Mouse (Mus musculus) limb, embryonic 10.5 days (tissue): ENCODE results near the gene Hivep1. TPM values are rescaled to one million over a fixed set of nuclear protein-coding genes. Genes with fewer than 3 reads are reported as not detected.

Experiments
- DNase-seq: peaks from one replicate; pipeline ENCODE4 v3.0.0-alpha.2; 2017; ENCODE audit warnings: low spot score
- H3K27ac ChIP-seq: fragments of 300-500 bp; sonication (generic); 2 replicates; pipeline ENCODE4 v1.5.1; 2016; ENCODE audit warnings: mild to moderate bottlenecking
- H3K27me3 ChIP-seq: fragments of 300-500 bp; sonication (generic); 2 replicates; pipeline ENCODE4 v1.6.1; 2016; ENCODE audit warnings: low read depth, mild to moderate bottlenecking; ENCODE audit not compliant: poor library complexity, severe bottlenecking
- H3K36me3 ChIP-seq: fragments of 300-500 bp; sonication (generic); 2 replicates; pipeline ENCODE4 v1.6.1; 2016; ENCODE audit warnings: mild to moderate bottlenecking, moderate library complexity
- H3K4me1 ChIP-seq: fragments of 300-500 bp; sonication (generic); 2 replicates; pipeline ENCODE4 v1.6.1; 2016
- H3K4me3 ChIP-seq: fragments of 300-500 bp; sonication (generic); 2 replicates; pipeline ENCODE4 v1.5.1; 2016; ENCODE audit warnings: mild to moderate bottlenecking, moderate library complexity
- H3K9me3 ChIP-seq: fragments of 300-500 bp; sonication (generic); replicated peaks from 2 replicates; pipeline ENCODE4 v1.6.1; 2016; ENCODE audit warnings: mild to moderate bottlenecking
- WGBS: fragments of 180-500 bp; shearing (Covaris S2); methylation state at CpG from one replicate; pipeline ENCODE4 v1.1.7; 2016; 5-methylcytosine and 5-hydroxymethylcytosine counted together
- polyA plus RNA-seq: library from polyadenylated mRNA; unstranded; fragments of >200 nt; fragmentation: Nextera tagmentation; extraction: Ambion mirVana; gene quantifications from 2 replicates; pipeline ENCODE4 v1.2.1, GENCODE M21; 2016

Hivep1 gene
- polyA plus RNA-seq, 1 experiment from 2014 or later: 9.4 TPM

GRCm38 (mm10) chr13:42089025-42089424 is 37.2 kb downstream of the Hivep1 start:
- Histone ChIP-seq H3K27me3 (no peaks in the 10 kb centered on the region), H3K27ac (no peak overlapping the region), H3K9me3 (no peaks in the 10 kb centered on the region), H3K36me3 (0 out of 2 replicates have a peak, but pooled peaks cover 4% of the 10 kb centered on the region), H3K4me3 (no peak overlapping the region), H3K4me1 (peaks cover 36% of the 10 kb centered on the region)
- no peak for DNase-seq
- 78% methylated on average over 8 of the region's 8 CpGs for WGBS

DNA sequence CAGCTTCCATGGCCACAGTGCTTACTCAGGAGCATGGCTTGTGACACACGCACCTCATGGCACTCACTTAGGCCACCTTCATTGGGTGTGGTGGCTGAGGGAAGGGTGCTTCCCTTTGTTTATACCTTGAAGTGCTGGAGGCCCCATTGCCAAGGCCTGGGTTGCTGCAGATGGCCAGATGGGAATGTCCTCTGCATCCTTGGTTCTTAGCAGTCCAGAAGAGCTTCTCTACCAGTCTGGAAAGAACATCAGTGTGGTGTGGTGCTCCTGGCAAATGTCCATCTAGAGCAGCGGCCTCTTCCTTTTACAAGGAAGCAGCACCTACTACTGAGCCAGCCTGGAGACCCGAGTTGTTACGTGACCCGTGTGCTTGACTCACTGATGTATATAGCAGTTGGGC is 38.9 kb downstream of the Hivep1 start:
- Histone ChIP-seq H3K4me3 (no peak overlapping the region), H3K36me3 (0 out of 2 replicates have a peak, but pooled peaks cover 4% of the 10 kb centered on the region), H3K4me1 (peaks cover 39% of the 10 kb centered on the region), H3K9me3 (no peaks in the 10 kb centered on the region), H3K27ac (no peak overlapping the region), H3K27me3 (no peaks in the 10 kb centered on the region)
- WGBS: 94% methylated on average over 5 of the region's 5 CpGs
- DNase-seq: no peak

DNA sequence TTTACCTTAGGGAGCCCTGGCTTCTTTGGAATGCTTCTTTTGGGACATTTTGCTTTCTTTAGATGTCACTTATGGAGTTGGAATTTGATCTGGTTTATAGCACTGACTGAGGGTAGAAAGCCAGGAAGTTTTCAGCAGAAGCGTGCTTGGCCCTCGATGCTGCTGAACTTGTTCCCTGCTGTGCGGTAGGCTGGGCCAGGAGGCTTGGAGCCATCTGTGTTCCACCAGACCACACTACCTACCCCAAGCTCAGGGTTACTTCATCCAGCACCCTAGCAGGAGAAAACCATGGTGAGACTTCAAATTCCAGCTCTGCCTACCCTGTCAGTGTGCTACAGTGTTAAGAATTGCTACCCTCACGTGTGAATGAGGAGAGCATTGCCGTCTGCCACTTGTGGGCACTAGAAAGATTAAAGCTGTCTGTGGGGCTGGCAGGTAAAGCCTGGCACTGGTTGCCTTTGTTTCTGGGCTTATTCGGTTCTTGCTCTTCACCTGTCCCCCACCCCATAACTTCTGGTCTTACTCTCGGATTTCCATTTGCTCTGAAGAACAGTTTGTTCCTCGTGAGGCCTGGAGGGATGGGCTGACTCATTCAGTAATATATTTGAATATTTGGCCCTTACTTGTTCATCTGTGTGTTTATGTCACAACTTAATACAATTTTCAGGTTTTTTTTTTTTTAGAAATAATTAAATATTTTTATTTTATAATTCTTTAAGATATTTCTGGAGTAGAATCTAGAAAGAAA is 40.7 kb downstream of the Hivep1 start:
- Histone ChIP-seq H3K4me1 (peaks cover 46% of the 10 kb centered on the region), H3K27me3 (no peaks in the 10 kb centered on the region), H3K27ac (no peak overlapping the region; the same call in 1 of the 2 replicates), H3K4me3 (no peak overlapping the region), H3K36me3 (peaks cover 10% of the 10 kb centered on the region; the same call in 1 of the 2 replicates), H3K9me3 (no peaks in the 10 kb centered on the region)
- 66% methylated on average over 8 of the region's 8 CpGs for WGBS
- DNase-seq: no peak

DNA sequence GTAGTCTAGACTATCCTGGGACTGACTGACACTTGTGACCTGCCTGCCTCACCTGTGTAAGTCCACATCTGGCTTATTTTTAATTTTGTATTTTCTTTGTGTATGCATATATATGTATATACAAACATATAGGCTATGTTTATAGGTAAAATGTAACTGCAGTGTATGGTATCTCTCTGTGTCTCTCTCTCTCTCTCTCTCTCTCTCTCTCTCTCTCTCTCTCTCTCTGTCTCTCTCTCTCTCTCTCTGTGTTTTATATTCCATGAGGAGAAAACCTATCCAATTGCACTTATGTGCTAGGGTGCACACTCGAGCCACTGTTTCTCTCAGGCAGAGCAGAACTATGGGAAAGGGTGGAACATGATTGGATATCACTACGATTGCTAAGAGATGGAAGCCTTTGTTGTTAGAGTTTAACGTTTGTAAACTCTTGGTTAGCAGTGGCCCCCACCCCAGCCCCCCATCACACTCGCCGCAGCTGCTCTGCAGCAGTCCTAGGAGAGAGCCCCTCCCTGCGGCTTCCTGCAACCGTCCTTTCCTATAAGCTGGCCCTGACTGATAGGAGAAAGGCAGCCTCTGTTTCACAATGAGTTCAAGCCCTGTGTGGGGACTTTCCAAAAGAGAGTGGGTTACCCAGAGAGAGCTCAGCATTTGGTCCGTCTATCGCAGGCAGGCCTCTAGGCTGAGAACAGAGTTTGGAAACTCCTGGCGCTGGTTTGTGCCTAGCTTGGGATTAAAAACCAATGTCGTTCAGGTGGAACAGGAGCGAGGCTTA is 41.6 kb downstream of the Hivep1 start:
- Histone ChIP-seq H3K4me1 (peaks cover 43% of the 10 kb centered on the region), H3K4me3 (no peak overlapping the region), H3K36me3 (peaks cover 17% of the 10 kb centered on the region), H3K27me3 (no peaks in the 10 kb centered on the region), H3K9me3 (no peaks in the 10 kb centered on the region), H3K27ac (peak overlapping the region; percentile 36; the same call in 1 of the 2 replicates)
- no peak for DNase-seq
- 77% methylated on average over 12 of the region's 12 CpGs for WGBS

DNA sequence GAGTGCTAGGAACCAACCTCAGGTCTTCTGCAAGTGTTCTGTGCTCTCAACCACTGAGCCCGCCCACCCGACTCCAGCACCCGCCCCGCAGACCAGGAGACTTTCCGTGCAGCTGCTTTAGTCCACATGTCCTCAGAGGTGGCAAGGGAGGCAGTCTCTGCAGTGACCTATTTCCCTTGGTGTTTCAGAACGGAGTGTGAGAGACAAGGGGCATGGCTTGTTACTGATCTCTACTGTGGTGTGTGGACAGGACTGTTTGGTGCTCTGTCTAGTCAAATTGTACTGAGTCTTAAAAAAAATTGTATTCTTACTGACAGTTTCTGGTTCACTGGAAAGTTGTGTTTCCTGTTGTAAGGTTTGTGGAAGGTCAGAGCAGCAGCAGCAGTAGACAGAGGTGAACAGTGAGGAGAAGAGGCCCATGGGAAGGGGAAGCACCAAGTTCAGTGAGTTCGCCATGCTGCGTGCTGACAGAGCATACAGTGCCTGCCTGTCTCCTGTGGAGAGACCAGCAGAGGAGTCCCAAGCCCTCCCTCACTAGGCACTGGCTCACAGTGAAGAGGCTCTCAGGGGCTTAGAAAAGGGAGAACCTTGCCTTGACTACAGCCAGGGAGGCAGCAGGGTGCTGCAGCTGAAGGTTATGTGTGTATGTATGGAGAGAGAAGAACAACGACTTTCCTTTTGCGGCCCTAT is 44.1 kb downstream of the Hivep1 start:
- Histone ChIP-seq H3K4me3 (no peak overlapping the region), H3K36me3 (peaks cover 14% of the 10 kb centered on the region), H3K4me1 (peaks cover 35% of the 10 kb centered on the region), H3K27me3 (no peaks in the 10 kb centered on the region), H3K27ac (0 out of 2 replicates have a peak overlapping the region, but pooled peaks have one; percentile 46), H3K9me3 (no peaks in the 10 kb centered on the region)
- 74% methylated on average over 10 of the region's 10 CpGs for WGBS
- DNase-seq: no peak

DNA sequence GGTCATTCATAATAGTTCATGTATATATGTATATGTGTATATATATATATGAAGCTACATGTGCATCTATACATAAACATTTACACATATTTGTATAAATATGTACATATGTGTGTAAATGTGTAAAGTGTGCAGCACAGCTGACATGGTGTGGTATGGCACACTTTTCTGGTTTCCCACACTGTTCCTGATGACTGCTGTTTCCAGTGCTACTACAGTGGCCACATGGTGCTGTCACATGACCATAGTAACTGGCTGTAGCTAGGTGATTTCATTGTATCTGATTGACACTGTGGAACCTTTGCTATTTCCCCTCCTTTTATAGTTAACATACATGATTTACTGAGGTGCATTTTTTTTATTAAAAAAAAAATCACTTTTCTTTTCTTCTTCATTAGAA is 45.3 kb downstream of the Hivep1 start:
- Histone ChIP-seq H3K4me1 (peaks cover 42% of the 10 kb centered on the region), H3K27me3 (no peaks in the 10 kb centered on the region), H3K36me3 (peaks cover 14% of the 10 kb centered on the region), H3K9me3 (no peaks in the 10 kb centered on the region), H3K27ac (no peak overlapping the region), H3K4me3 (no peak overlapping the region)
- DNase-seq: no peak

- no peak for DNase-seq
- no peak overlapping the region for H3K27ac ChIP-seq
- peaks cover 14% of the 10 kb centered on the region for H3K36me3 ChIP-seq
- H3K9me3 ChIP-seq: no peaks in the 10 kb centered on the region
- no peak overlapping the region for H3K4me3 ChIP-seq
- H3K4me1 ChIP-seq: peaks cover 43% of the 10 kb centered on the region
- 95% methylated on average over 1 of the region's 1 CpGs for WGBS
- no peaks in the 10 kb centered on the region for H3K27me3 ChIP-seq
Observed at GRCm38 (mm10) chr13:42098522-42098921, 46.7 kb downstream of the Hivep1 start.

- no peak for DNase-seq
- peaks cover 43% of the 10 kb centered on the region for H3K4me1 ChIP-seq
- 94% methylated on average over 4 of the region's 4 CpGs for WGBS
- H3K36me3 ChIP-seq: peaks cover 14% of the 10 kb centered on the region
- H3K27ac ChIP-seq: no peak overlapping the region
- H3K9me3 ChIP-seq: no peaks in the 10 kb centered on the region
- H3K27me3 ChIP-seq: no peaks in the 10 kb centered on the region
- no peak overlapping the region for H3K4me3 ChIP-seq
Observed at GRCm38 (mm10) chr13:42099523-42099922, 47.7 kb downstream of the Hivep1 start.

DNA sequence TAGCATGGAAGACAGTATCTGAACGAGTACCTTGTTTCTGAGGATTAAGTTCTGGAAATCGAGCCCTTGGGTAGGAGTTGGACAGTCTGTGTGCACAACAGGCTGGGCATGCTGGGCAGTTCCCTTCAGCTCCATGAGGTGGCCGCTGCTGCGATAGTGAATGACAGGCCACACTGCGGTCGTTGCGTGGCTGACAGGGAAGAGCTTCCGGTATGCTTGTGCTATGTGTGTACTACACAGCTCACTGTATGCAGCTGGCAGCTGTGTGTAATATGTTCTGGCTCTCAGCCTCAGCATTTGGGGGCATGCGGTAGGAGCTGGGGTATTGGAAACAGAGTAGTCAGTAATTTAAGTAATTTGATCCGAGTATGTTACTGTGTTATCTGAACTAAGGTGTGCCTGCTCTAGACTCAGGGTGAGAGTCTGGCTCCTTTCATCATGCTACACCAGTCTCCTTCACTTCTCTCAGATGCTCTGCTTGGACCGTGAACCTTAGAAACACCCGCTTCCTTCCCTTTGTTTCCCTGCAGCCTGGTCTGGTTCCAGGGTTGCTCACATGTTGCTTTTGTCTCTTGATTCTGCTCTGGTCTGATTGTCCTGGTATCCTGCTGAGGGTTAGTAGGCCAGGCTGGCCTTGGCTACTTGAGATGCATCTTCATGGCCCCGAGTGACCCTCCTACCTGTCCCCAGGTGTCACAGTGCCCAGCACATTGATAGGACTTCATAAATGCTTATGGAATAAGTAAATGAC is 49.8 kb downstream of the Hivep1 start:
- Histone ChIP-seq H3K27ac (peak overlapping the region; percentile 71; the same call in 1 of the 2 replicates), H3K9me3 (no peaks in the 10 kb centered on the region), H3K36me3 (peaks cover 10% of the 10 kb centered on the region), H3K27me3 (no peaks in the 10 kb centered on the region), H3K4me3 (no peak overlapping the region), H3K4me1 (peaks cover 33% of the 10 kb centered on the region)
- DNase-seq: no peak
- WGBS: 65% methylated on average over 13 of the region's 13 CpGs

DNA sequence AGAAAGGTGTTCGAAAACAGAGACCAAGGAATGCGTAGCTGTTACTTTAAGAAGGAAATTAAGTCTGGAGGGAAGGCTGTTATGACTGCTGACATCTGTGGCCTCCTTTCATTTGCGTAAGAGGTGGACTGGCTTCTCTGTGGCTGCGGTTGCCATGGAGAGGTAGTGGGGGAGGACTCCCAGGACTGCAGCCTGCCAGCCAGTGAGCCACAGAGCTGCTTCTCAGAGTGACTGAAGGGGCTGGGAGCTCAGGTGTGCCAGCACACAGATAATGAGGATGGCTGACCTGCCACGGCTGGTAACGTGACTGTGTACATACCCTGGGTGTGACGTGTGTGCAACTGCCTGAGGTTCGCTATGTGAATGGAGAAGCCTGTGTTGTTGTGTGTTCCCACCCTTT is 51.2 kb downstream of the Hivep1 start:
- Histone ChIP-seq H3K27ac (0 out of 2 replicates have a peak overlapping the region, but pooled peaks have one; percentile 26), H3K4me1 (peaks cover 33% of the 10 kb centered on the region), H3K36me3 (peaks cover 6% of the 10 kb centered on the region), H3K9me3 (no peaks in the 10 kb centered on the region), H3K4me3 (no peak overlapping the region), H3K27me3 (no peaks in the 10 kb centered on the region)
- DNase-seq: peak; percentile 72
- WGBS: 53% methylated on average over 8 of the region's 8 CpGs

DNA sequence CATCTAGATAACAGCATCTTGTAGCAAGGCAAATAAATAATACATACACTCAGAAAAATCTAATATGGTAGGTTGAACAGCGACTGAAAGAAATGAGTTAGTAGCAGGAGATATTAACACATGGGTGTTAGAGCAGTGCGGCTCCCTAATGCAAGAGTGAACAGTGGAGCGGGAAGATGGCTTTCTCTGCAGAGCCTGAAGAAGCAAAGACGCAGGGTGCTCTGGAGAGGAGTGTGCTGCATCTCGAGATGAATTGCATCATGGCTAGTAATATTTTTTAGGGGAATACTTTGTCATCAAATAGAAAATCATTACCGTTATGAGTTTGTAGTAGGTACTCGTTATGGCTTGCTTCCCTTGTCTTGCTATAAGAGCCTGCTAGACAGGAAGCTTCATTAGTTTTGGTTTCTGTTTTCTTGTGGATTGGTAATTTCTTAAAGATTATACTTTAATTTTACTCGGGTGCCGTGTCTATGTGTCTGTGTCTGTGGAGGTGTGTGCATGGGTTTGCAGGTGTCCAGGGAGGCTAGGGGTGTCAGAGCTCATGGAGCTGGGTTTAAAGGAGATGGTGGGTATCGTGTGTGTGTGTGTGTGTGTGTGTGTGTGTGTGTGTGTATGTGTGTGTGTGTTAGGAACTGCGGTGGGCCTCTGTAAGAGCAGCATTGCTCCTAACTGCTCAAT is 51.8 kb downstream of the Hivep1 start:
- no peak for DNase-seq
- H3K9me3 ChIP-seq: no peaks in the 10 kb centered on the region
- H3K4me3 ChIP-seq: no peak overlapping the region
- no peaks in the 10 kb centered on the region for H3K27me3 ChIP-seq
- no peaks in the 10 kb centered on the region for H3K36me3 ChIP-seq
- WGBS: 91% methylated on average over 11 of the region's 11 CpGs
- H3K4me1 ChIP-seq: peaks cover 33% of the 10 kb centered on the region
- H3K27ac ChIP-seq: 0 out of 2 replicates have a peak overlapping the region, but pooled peaks have one; percentile 26

DNA sequence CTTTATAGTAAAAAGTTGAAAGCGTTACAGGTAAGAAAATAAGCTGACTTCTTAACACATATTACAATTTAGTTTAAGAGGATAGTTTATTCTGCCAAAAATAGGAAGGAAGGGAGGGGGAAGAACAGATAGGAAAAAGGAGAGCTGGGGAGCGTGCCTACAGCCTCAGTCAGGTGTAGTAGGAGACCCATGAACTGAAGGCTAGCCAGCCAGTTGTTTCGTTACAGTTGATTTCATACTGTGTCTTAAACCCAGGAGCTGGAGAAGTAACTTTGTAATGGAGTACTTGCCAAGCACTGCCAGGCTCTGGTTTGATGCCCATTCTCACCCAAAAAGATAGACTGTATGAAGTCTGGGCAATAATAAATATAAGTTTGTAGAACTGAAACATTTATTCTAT is 52.5 kb downstream of the Hivep1 start:
- 94% methylated on average over 3 of the region's 3 CpGs for WGBS
- Histone ChIP-seq H3K4me1 (peaks cover 33% of the 10 kb centered on the region), H3K27me3 (no peaks in the 10 kb centered on the region), H3K4me3 (no peak overlapping the region), H3K36me3 (no peaks in the 10 kb centered on the region), H3K9me3 (no peaks in the 10 kb centered on the region), H3K27ac (no peak overlapping the region)
- no peak for DNase-seq
